ENCODE assay signal across 34 mouse cellular contexts in the genomic region with DNA sequence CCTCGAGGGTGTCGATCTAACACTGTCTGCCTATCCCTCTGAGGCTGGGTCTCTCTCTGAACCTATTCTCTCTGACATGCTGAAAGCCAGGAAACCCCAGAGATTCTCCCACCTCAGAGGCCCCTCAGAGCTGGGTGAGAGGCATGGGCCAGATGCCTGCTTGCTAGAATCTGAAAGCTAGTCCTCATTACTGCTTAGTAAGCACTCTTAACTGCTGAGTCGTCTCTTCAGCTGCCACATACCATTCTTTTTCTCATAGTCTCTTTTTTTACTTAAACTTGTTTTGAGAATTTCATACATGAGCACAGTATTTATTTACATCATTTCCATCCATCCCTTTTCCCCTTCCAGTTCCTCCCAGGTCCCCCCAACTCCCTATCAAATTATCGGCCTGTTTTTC.
"Had no signal": no experiment of that assay in that cellular context is flagged by ENCODE, and none has a peak within 500 bp of the region (broad histone marks: within the 10 kb centered on the region; RNA-seq: fewer than 3 reads in every experiment).

No protein-coding gene starts in this region.

- H3K27ac ChIP-seq: heart, embryonic 13.5 days; heart, embryonic 15.5 days; hindbrain, embryonic 10.5 days; hindbrain, embryonic 12.5 days; hindbrain, embryonic 13.5 days; hindbrain, embryonic 14.5 days; hindbrain, embryonic 15.5 days; hindbrain, postnatal 0 days; intestine, embryonic 15.5 days; kidney, embryonic 15.5 days; kidney, postnatal 0 days; layer of hippocampus, adult 2 months; left cerebral cortex, adult 2 months had no signal

- ATAC-seq: hindbrain, embryonic 16.5 days; hindbrain, postnatal 0 days; inflammation-experienced regulatory T-cells, adult 6 months; intestine, embryonic 15.5 days; intestine, embryonic 16.5 days; intestine, postnatal 0 days had no signal

- H3K9me3 ChIP-seq: heart, embryonic 12.5 days; heart, embryonic 13.5 days; heart, embryonic 15.5 days; hindbrain, embryonic 10.5 days; hindbrain, embryonic 12.5 days; hindbrain, embryonic 13.5 days; hindbrain, embryonic 15.5 days; intestine, embryonic 15.5 days; kidney, embryonic 15.5 days had no signal

- H3K4me1 ChIP-seq: hindbrain, embryonic 13.5 days; hindbrain, embryonic 15.5 days; intestine, embryonic 15.5 days had no signal

- H3K4me2 ChIP-seq: heart, embryonic 12.5 days; heart, embryonic 13.5 days; heart, embryonic 15.5 days; hindbrain, embryonic 12.5 days; hindbrain, embryonic 13.5 days; hindbrain, embryonic 14.5 days; hindbrain, embryonic 15.5 days; intestine, embryonic 15.5 days; kidney, embryonic 15.5 days had no signal

- H3K36me3 ChIP-seq: heart, embryonic 15.5 days; hindbrain, embryonic 10.5 days; hindbrain, embryonic 12.5 days; hindbrain, embryonic 13.5 days; hindbrain, embryonic 15.5 days; intestine, embryonic 15.5 days; kidney, embryonic 15.5 days had no signal

- H3K4me3 ChIP-seq: heart, embryonic 12.5 days; heart, embryonic 13.5 days; heart, embryonic 15.5 days; hindbrain, embryonic 10.5 days; hindbrain, embryonic 12.5 days; hindbrain, embryonic 13.5 days; hindbrain, embryonic 15.5 days; intestine, embryonic 15.5 days; kidney, embryonic 15.5 days; layer of hippocampus, adult 2 months; left cerebral cortex, adult 2 months had no signal

- DNase-seq: heart, postnatal 10 days; heart, postnatal 14 days; heart, postnatal 36 days; heart, postnatal 4 days; kidney, adult 11 months; kidney, adult 18-20 months; kidney, adult 2 months; kidney, adult 8-10 months; kidney, adult 9 months; kidney, postnatal 10 days; kidney, postnatal 14 days; kidney, postnatal 25 days; kidney, postnatal 36 days; kidney, postnatal 4 days; layer of hippocampus, adult 9-11 months; layer of hippocampus, postnatal 36 days had no signal

- H3K27me3 ChIP-seq: heart, embryonic 12.5 days; heart, embryonic 13.5 days; heart, embryonic 15.5 days; hindbrain, embryonic 12.5 days; hindbrain, embryonic 13.5 days; hindbrain, embryonic 15.5 days; intestine, embryonic 15.5 days; kidney, embryonic 15.5 days had no signal

- H3K9ac ChIP-seq: heart, embryonic 12.5 days; heart, embryonic 13.5 days; heart, embryonic 15.5 days; hindbrain, embryonic 12.5 days; hindbrain, embryonic 13.5 days; hindbrain, embryonic 14.5 days; hindbrain, embryonic 15.5 days; intestine, embryonic 15.5 days; kidney, embryonic 15.5 days had no signal
